Mouse (Mus musculus): ENCODE results near the gene Nr2c2ap. TPM values are rescaled to one million over a fixed set of nuclear protein-coding genes. Genes with fewer than 3 reads are reported as not detected.

Gene Nr2c2ap
- polyA plus RNA-seq, 1 experiment: 14.8 TPM

GRCm38 (mm10) chr8:70110451-70110850, 20.7 kb upstream of the Nr2c2ap start:
- WGBS: 87% methylated on average over 2 of the region's 2 CpGs
- H3K27me3 ChIP-seq (replicated peaks; ENCODE audit: control insufficient read depth, insufficient read depth, low read length): no peaks in the 10 kb centered on the region
- no peak overlapping the region for H3K4me3 ChIP-seq (ENCODE audit: insufficient read depth, low read depth, low read length)
- no peak overlapping the region for H3K27ac ChIP-seq (ENCODE audit: insufficient read depth, low read depth, low read length)
- TF ChIP-seq CTCF (conservative IDR thresholded peaks at IDR 0.05; ENCODE audit: insufficient read depth, insufficient read length, low read depth, low read length) (no peak), POLR2A (IDR thresholded peaks at IDR 0.05; ENCODE audit: low read depth, low read length) (no peak)
- no peaks in the 10 kb centered on the region for H3K36me3 ChIP-seq (ENCODE audit: control insufficient read depth, insufficient read depth, low read length)
- no peak for DNase-seq
- no peaks in the 10 kb centered on the region for H3K4me1 ChIP-seq (ENCODE audit: control insufficient read depth, insufficient read depth, low read length)

GRCm38 (mm10) chr8:70111192-70111795, 19.8 kb upstream of the Nr2c2ap start:
- no peak overlapping the region for H3K27ac ChIP-seq (ENCODE audit: insufficient read depth, low read depth, low read length)
- no peak overlapping the region for H3K4me3 ChIP-seq (ENCODE audit: insufficient read depth, low read depth, low read length)
- no peak for DNase-seq
- no peaks in the 10 kb centered on the region for H3K36me3 ChIP-seq (ENCODE audit: control insufficient read depth, insufficient read depth, low read length)
- TF ChIP-seq CTCF (conservative IDR thresholded peaks at IDR 0.05; ENCODE audit: insufficient read depth, insufficient read length, low read depth, low read length) (no peak), POLR2A (IDR thresholded peaks at IDR 0.05; ENCODE audit: low read depth, low read length) (no peak)
- H3K4me1 ChIP-seq (ENCODE audit: control insufficient read depth, insufficient read depth, low read length): no peaks in the 10 kb centered on the region
- no peaks in the 10 kb centered on the region for H3K27me3 ChIP-seq (replicated peaks; ENCODE audit: control insufficient read depth, insufficient read depth, low read length)
- 49% methylated on average over 23 of the region's 23 CpGs for WGBS

- Histone ChIP-seq H3K27me3 (replicated peaks; ENCODE audit: control insufficient read depth, insufficient read depth, low read length) (no peaks in the 10 kb centered on the region), H3K4me3 (ENCODE audit: insufficient read depth, low read depth, low read length) (no peak overlapping the region), H3K36me3 (ENCODE audit: control insufficient read depth, insufficient read depth, low read length) (no peaks in the 10 kb centered on the region), H3K4me1 (ENCODE audit: control insufficient read depth, insufficient read depth, low read length) (no peaks in the 10 kb centered on the region), H3K27ac (ENCODE audit: insufficient read depth, low read depth, low read length) (no peak overlapping the region)
- DNase-seq: no peak
- WGBS: 7% methylated on average over 43 of the region's 43 CpGs
- no peak for TF ChIP-seq CTCF (conservative IDR thresholded peaks at IDR 0.05; ENCODE audit: insufficient read depth, insufficient read length, low read depth, low read length)
- no peak for TF ChIP-seq POLR2A (IDR thresholded peaks at IDR 0.05; ENCODE audit: low read depth, low read length)
Measured at GRCm38 (mm10) chr8:70112401-70113016, 18.6 kb upstream of the Nr2c2ap start.

DNA sequence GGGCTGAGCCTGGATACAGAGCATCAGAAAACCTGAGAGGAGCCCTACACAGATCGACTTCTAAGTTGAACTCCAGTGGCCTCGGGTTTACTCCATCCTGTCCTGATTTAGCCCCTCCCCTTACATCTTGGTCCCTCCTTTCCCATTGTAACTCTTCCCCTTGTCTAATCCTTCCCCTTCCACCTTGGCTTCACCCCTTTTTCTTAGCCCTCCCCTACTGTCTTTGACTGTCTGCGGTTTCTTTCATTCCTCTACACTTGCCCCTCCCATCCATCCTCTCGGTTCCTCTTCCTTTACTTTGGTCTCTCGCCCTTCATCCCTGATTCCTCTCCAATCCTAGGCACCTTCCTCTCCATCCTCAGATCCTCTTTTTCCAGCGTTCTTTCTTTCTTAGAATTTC, 16.6 kb upstream of the Nr2c2ap start:
- no peaks in the 10 kb centered on the region for H3K27me3 ChIP-seq (replicated peaks; ENCODE audit: control insufficient read depth, insufficient read depth, low read length)
- TF ChIP-seq CTCF (conservative IDR thresholded peaks at IDR 0.05; ENCODE audit: insufficient read depth, insufficient read length, low read depth, low read length) (no peak), POLR2A (IDR thresholded peaks at IDR 0.05; ENCODE audit: low read depth, low read length) (no peak)

DNA sequence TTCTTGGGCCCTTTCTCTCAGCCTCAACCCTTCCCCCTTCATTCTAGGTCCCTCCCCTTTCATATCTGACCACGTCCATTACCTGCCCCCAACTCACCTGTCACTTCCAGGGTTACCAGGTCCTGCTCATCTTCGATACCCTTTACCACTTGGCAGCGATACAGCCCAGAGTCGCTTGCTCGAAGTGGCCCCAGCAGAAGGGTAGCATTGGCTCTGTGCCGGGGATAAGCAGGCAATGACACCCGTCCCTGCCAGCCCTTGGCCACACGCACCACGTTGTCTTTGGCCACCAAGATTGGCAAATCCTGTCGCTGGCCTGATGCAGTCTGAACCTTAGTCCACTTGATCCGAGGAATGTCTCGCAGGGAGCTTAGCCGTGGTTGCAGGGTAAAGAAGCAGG, 16.2 kb upstream of the Nr2c2ap start:
- Histone ChIP-seq H3K36me3 (ENCODE audit: control insufficient read depth, insufficient read depth, low read length) (no peaks in the 10 kb centered on the region), H3K4me1 (ENCODE audit: control insufficient read depth, insufficient read depth, low read length) (no peaks in the 10 kb centered on the region), H3K27ac (ENCODE audit: insufficient read depth, low read depth, low read length) (no peak overlapping the region), H3K4me3 (ENCODE audit: insufficient read depth, low read depth, low read length) (no peak overlapping the region), H3K27me3 (replicated peaks; ENCODE audit: control insufficient read depth, insufficient read depth, low read length) (no peaks in the 10 kb centered on the region)
- TF ChIP-seq POLR2A (IDR thresholded peaks at IDR 0.05; ENCODE audit: low read depth, low read length): no peak
- TF ChIP-seq CTCF (conservative IDR thresholded peaks at IDR 0.05; ENCODE audit: insufficient read depth, insufficient read length, low read depth, low read length): no peak
- DNase-seq: no peak
- WGBS: 67% methylated on average over 13 of the region's 13 CpGs

More for the DNA sequence above, 16.6 kb upstream of the Nr2c2ap start:
- H3K4me3 ChIP-seq (ENCODE audit: insufficient read depth, low read depth, low read length): no peak overlapping the region
- no peak overlapping the region for H3K27ac ChIP-seq (ENCODE audit: insufficient read depth, low read depth, low read length)
- DNase-seq: no peak
- no peaks in the 10 kb centered on the region for H3K4me1 ChIP-seq (ENCODE audit: control insufficient read depth, insufficient read depth, low read length)
- 17% methylated on average over 6 of the region's 6 CpGs for WGBS
- no peaks in the 10 kb centered on the region for H3K36me3 ChIP-seq (ENCODE audit: control insufficient read depth, insufficient read depth, low read length)

- Histone ChIP-seq H3K4me1 (ENCODE audit: control insufficient read depth, insufficient read depth, low read length) (no peaks in the 10 kb centered on the region), H3K4me3 (ENCODE audit: insufficient read depth, low read depth, low read length) (no peak overlapping the region), H3K27me3 (replicated peaks; ENCODE audit: control insufficient read depth, insufficient read depth, low read length) (no peaks in the 10 kb centered on the region), H3K36me3 (ENCODE audit: control insufficient read depth, insufficient read depth, low read length) (no peaks in the 10 kb centered on the region), H3K27ac (ENCODE audit: insufficient read depth, low read depth, low read length) (no peak overlapping the region)
- TF ChIP-seq CTCF (conservative IDR thresholded peaks at IDR 0.05; ENCODE audit: insufficient read depth, insufficient read length, low read depth, low read length): no peak
- no peak for TF ChIP-seq POLR2A (IDR thresholded peaks at IDR 0.05; ENCODE audit: low read depth, low read length)
- 6% methylated on average over 9 of the region's 9 CpGs for WGBS
- no peak for DNase-seq
Measured at GRCm38 (mm10) chr8:70117611-70118010, 13.5 kb upstream of the Nr2c2ap start.

DNA sequence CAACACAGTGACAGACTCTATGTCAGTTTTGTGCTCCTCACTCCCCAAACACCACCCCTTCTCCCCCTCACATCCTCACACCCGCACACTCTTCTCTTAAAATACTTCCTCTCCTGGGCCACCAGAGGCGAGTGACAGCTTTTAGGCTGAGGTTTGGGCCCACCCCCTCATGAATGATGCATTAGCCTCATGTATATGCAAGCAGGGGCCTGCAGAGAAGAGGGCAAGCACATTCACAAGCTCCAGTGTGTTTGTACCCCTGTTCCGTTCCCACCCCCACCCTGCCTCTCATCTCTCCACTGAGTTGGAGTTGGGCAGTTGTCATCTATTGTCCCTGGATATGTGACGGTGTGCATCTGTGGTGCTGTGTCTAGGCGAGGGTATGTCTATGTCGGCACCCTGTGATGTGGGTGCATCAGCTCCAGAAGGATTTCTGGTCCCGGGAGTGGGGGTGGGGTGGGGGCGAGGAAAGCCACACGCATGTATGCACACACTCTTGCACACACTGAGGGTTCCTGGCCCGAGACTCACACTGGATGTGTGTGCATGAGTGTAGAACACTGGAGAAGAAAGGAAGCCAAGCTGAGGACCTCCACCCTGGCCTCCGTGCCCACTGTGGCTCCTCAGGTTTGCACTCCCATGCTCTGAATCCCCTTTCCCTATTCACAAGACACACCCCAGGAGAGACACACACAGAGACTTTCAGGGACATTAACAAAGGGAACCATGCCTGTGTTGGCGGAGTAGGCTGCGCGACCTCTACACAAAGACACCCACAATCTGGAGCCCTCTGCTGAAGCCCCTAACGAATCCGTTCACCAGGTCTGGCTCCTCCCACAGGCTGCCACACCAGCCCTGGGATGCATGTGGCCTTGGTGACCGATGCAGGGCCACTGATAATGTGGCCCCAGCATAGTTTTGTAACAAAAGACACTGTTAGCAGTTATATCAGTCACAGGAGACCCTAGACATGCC, 12.1 kb upstream of the Nr2c2ap start:
- WGBS: 19% methylated on average over 17 of the region's 17 CpGs
- no peak overlapping the region for H3K4me3 ChIP-seq (ENCODE audit: insufficient read depth, low read depth, low read length)
- no peaks in the 10 kb centered on the region for H3K27me3 ChIP-seq (replicated peaks; ENCODE audit: control insufficient read depth, insufficient read depth, low read length)
- TF ChIP-seq POLR2A (IDR thresholded peaks at IDR 0.05; ENCODE audit: low read depth, low read length) (no peak), CTCF (conservative IDR thresholded peaks at IDR 0.05; ENCODE audit: insufficient read depth, insufficient read length, low read depth, low read length) (no peak)
- H3K36me3 ChIP-seq (ENCODE audit: control insufficient read depth, insufficient read depth, low read length): no peaks in the 10 kb centered on the region
- H3K4me1 ChIP-seq (ENCODE audit: control insufficient read depth, insufficient read depth, low read length): no peaks in the 10 kb centered on the region
- H3K27ac ChIP-seq (ENCODE audit: insufficient read depth, low read depth, low read length): no peak overlapping the region
- DNase-seq: no peak

Measured in kidney, adult 2 months (tissue).